Mouse (Mus musculus): ENCODE results near the gene Crispld2. TPM values are rescaled to one million over a fixed set of nuclear protein-coding genes. Genes with fewer than 3 reads are reported as not detected.

Crispld2 gene
- 1 to 10 TPM; 1.8 to 2.3 TPM for total RNA-seq (2021)
- long read RNA-seq, experiment 1, full-length matches to known transcripts, result 2 of 3 reads
- long read RNA-seq, experiment 1, partial matches to known transcripts, result 0 of 3 reads
- long read RNA-seq, experiment 1, other reads (novel, unspliced or antisense), result 1 of 3 reads
- long read RNA-seq, experiment 2, result 0 reads

DNA sequence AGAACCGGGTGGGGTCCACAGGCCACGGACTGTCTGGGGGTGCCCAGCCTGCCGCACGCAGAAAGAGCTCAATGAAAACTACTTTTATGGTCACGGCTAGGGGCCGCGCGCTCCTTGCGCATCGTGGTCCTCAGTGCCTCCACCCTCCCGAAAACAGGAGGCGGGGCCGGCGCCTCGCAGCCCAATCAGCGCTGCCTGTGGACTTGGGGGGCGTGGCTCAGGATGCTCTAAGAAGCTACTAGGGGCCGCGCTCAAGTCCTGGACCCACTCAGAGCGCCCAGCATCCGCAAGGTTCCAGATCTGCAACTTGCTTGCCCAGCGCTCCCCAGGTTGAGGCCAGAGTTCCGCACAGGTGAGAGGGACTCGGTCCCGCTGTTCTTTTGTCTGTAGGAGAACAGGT lies at the start of gene Crispld2:
TSS of gene Crispld2 (plus strand) at position 190 of the 400 bp plus-strand sequence.
- intact Hi-C loops (cut with DNase I), result loop anchor here (5.0 kb wide), 1 partner anchor 80 kb away; no protein-coding TSS in a partner anchor
- peak; percentile 49 to 68 for DNase-seq (ENCODE audit: low spot score in 2 of 2)

DNA sequence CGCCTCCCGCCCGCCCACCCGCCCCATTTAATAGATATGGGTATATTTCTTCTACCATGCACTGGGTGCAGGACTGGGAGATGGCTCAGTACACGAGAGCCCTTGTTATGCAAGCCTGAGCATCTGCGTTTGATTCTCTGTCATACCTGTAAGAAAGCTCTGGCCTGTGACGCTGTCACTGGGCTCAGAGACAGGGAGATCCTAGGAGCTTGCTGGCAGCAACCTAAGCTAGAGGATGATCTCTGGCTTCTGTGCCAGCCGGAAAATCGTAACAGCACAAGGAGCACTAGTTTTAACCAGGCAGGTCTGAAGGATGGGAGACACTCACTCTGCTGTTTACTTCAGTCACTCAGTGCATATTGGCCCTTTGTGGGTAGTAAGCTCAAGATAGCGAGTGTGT lies 48.6 kb upstream of the Crispld2 start:
- no peak for DNase-seq (ENCODE audit: low spot score in 2 of 2)
- intact Hi-C loops (cut with DNase I), result loop anchor here (1.0 kb wide), 1 partner anchor 131 kb away; no protein-coding TSS in a partner anchor

DNA sequence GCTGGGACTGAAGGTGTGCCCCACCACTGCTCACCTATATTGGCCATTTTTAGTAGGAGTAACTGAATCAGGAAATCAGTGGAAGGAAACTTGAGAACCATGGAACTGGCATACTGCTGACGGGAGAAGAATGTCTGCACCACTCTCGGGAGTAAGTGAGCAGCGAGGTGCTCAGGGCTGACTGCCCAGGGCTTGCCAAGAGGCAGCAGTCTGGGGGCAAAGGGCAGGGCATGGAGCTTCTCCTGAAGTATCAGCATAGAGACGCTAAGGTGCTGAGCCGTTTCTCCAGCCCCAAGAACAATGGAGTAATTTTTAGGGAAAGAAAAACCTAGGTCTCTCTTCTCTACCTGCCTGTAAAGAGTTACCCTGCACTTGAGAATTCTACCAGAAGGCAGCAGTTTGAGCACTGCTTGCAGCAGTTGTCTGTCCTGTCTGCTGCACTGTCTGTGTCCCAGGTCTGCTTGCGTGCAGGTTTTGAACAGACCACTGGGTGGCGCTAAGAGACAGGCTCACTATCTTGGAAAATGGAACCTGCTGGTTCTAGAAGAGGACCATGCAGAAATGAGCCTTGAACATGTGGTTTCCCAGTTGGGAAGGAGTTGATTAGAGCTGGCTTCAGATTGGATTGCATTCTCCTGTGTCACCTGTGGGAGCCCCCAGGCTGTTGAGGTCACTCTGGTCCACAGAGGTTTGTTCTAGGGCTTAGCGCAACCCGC lies 48.0 kb upstream of the Crispld2 start:
- peak; percentile 83 to 84 for DNase-seq (ENCODE audit: low spot score in 2 of 2)
- intact Hi-C loops (cut with DNase I), result loop anchor here (1.0 kb wide), 1 partner anchor 130 kb away; no protein-coding TSS in a partner anchor

DNA sequence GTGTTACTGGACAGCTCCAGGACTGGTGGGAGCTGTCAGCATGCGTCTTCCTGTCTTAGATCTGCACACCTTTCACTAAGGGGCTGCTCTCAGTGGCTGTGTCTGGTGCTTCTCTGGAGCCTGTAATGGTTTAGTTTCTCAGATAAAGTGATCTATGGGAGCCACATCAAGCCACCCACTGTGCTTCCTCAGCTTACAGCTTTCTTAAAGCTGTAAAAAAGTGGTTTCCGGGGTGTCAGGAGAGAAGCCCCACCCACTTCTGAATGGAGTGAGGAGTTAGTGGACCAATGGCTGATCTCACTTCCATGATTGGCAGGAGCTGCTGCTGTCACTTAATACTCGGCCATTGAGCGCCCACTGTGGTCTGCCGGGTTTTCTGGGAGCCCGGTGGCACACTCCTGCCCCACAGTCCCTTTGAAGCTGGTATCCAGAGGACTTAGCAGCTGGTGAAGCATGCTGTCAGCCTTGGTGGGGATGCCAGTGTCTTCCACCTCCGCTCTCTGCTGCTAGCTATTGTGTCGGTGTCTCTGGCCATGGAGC lies 45.8 kb upstream of the Crispld2 start:
- DNase-seq (ENCODE audit: low spot score in 2 of 2), result peak in 1 of 2 experiments; percentile 38
- intact Hi-C loops (cut with DNase I), result no loop called here

DNA sequence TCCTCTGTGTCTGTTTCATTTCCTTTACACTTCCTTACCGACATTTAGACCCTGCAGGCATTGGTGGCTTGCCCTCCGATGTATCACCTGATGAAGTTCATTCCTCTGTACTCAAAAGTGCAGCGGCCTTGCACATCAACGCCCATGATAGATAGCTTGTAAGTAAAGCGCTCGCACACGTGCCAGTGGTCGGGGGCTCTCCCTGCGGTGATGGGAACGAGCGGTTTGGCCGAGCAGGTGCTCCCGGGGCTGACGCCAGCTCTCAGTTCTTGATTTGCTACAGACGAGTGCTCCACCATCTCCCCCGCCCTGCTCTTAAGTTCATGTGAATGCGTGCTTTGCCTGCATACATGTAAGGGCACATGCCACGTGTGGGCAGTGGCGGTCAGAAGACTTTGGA lies 44.6 kb upstream of the Crispld2 start:
- DNase-seq (ENCODE audit: low spot score in 2 of 2), result no peak
- intact Hi-C loops (cut with DNase I), result no loop called here

DNA sequence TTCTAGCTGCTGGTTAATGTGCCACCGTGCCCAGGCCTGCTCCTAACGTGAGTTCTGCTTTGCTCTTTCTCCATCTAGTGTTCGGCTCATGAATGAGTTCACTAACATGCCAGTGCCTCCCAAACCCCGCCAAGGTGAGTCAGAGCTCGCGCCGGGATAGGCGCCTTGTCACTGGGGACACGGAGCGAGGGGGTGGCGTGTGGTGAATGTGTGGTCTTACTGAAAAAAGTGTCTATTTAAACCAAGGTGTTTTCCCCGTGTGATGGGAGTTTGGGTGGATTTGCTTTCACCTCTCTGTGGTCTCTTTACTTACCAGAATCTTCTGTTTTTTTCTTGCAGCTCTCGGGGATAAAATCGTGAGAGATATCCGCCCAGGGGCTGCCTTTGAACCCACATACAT lies 43.9 kb upstream of the Crispld2 start:
- intact Hi-C loops (cut with DNase I), result no loop called here

DNA sequence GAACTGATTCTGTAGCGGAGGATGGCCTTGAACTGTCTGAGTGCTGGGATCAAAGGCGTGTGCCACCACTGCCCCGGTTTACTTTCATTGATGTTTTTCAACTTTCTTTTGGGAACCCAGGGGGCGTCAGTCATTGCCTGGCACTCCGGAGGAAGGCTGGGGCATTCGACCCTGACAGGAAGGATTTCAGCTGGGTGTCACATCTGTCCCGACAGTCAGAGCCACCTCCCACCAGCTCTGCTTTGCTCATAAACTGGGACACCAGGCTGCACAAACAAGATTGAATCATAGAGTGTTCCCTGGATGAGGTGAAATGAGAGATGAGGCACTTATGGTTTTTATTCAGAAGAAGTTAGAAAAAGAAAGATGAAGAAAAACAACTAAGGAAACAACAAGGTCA lies 40.0 kb upstream of the Crispld2 start:
- intact Hi-C loops (cut with DNase I), result no loop called here
- no peak for DNase-seq (ENCODE audit: low spot score in 2 of 2)

More for the DNA sequence above, 43.9 kb upstream of the Crispld2 start:
- peak; percentile 30 to 41 for DNase-seq (ENCODE audit: low spot score in 2 of 2)

DNA sequence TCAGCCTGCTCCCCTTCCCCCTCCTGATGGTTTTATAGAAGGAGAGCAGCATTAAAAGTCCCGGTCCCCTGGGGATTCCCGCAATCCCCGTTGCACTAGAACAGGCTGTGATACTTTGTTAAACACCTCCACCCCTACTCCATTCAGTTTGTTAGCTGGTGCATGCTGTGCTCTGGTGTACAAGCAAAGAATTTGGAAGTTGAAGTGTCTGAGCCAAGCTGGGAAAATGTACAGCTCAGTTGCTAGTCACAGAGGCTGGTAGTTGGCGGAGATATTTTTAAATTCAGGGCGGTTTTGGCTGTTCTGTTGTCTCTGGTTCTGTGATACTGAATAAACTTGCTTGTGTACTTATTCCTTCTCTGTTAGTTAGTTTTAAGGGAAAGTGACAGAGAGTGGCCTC lies 39.5 kb upstream of the Crispld2 start:
- intact Hi-C loops (cut with DNase I), result no loop called here
- DNase-seq (ENCODE audit: low spot score in 2 of 2), result peak; percentile 61 to 75

DNA sequence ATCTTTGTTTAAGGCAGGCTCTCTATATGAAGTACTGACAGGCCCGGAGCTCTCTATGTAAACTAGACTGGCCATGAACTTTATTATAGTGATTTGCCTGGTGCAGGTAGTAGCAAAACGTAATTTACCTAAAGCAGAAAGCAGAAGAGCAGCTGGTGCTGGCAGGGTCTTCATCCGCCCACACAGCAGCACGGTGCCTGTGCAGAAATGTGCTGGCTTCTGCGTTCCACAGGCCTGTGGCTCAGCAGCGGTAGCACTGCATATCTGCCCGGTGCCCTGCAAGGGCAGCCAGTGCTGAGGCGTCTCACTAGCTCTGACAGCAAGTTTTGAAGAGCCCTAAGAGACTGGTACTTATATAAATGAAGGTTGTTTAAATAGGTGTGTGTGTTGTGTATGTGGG lies 36.9 kb upstream of the Crispld2 start:
- DNase-seq (ENCODE audit: low spot score in 2 of 2), result no peak
- intact Hi-C loops (cut with DNase I), result no loop called here

DNA sequence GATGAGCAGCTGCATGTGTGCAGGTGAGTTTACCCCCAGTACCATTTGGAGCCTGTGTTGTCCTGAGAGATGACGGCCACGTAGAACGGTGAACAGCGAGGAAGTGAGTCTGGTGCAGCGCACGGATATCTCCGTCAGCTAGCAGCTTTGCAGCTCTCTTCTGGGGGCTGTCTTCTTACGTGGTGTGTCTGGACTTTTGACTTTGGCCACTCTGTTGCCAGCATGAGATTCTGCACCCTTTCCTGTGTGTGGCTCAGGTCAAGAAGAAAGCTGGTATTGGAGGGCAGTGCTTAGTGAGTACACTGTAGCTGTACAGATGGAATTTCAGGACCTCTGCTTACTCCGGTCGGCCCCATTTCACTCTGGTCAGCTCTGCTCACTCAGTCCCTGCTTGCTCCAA lies 34.2 kb upstream of the Crispld2 start:
- intact Hi-C loops (cut with DNase I), result no loop called here
- no peak for DNase-seq (ENCODE audit: low spot score in 2 of 2)

DNA sequence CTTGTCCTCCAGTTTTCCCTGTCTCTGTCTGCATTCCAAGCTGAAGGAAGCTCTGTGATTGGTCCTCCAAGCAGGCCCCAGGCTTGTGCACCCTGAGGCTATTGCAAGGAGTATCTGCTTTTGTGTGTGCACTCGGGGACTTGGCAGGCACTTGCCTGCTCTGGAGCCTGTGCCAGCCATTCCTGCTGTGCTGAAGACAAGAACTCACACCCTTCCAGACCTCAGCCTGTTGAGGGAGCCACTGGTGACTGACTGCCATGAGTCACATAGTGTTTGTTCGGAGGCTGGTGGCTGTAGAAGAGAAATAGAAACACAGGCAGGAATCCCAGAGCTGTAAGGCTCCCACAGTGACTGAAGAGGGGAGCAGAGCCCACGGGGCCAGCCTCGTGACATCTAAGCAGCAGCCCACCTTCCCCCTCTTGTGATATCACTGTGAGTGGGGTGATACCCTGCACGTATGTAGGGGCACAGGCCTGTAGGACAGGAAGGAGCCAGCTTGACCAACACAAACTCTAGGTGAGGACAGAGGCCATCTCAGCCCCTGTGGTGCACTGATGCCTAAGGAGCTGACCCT lies 31.6 kb upstream of the Crispld2 start:
- peak; percentile 58 to 83 for DNase-seq (ENCODE audit: low spot score in 2 of 2)
- intact Hi-C loops (cut with DNase I), result no loop called here

DNA sequence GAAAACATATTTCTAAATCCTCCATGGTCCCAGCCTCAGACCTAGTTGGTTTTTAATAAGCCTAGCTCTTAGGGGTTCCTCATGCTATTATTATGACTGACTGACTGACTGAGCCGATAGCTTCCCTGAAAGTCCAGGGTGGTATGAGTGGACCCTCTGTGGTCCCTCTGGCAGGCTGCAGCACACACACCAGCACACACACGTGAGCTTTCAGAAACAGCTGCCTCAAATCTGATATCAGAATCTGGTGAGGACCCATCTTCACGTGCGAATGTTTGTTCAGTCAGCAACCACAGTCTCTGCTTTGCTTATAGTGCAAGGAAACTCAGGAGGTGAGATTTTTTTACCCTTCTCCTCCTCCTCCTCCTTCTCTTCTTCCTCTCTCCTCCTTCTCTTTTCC lies 27.4 kb upstream of the Crispld2 start:
- no peak for DNase-seq (ENCODE audit: low spot score in 2 of 2)
- intact Hi-C loops (cut with DNase I), result no loop called here

DNA sequence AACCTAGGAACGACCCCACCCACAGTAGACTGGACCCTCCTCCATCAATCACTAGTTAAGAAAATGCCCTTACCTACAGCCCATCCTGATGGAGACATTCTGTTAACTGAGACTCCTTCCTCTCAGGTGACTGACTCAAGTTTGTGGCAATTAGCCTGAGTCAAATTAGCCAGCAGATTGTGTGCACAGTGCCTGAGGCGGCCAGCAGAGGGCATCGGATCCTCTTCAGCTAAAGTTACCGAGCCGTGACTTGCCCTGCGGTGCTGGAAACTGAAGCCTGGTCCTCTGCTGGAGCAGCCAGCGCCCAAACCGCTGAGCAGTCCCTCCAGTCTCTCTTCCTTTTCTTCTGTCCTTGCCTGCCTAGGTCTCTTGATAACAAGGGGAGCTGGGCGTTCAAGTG lies 24.8 kb upstream of the Crispld2 start:
- no peak for DNase-seq (ENCODE audit: low spot score in 2 of 2)
- intact Hi-C loops (cut with DNase I), result no loop called here

DNA sequence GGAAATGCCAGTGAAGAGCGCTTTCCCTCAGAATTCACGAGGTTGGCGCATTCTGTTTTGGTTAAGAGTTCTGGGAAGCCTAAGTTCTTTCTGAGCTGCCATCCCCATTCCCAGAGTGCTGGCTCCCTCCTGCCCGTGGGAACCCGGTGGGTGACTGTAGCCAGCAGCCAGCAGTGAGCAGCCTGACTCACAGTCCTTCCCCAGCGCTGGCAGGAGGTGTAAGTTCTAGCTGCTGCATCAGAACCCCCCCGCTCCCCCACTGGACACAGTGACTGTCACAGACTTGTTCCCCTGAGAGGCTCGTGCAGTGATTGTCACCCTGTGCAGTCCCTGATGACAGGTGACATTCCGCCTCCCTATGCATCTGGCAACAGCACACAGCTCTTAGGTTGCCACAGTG lies 22.1 kb upstream of the Crispld2 start:
- DNase-seq (ENCODE audit: low spot score in 2 of 2), result peak; percentile 35 to 62
- intact Hi-C loops (cut with DNase I), result no loop called here

DNA sequence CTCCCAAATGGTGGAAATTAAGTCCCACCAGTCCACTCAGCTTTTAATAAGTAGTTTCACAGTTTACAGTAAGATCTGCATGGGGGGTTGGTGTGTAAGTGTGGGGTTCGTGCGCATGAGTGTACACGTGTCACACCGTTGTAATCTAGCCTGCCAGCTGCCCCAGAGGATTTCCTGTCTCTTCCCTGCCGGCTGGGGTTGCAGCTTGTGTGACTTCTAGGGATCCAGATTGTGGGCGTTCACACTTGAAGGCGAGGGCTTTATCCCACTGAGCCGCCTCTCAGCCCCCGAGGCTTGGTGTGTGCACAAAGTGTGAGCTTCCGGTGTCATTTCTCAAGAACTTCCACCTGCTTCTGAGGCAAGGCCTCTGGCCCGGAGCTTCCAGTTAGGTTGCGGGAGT lies 19.7 kb upstream of the Crispld2 start:
- DNase-seq (ENCODE audit: low spot score in 2 of 2), result no peak
- intact Hi-C loops (cut with DNase I), result no loop called here

DNA sequence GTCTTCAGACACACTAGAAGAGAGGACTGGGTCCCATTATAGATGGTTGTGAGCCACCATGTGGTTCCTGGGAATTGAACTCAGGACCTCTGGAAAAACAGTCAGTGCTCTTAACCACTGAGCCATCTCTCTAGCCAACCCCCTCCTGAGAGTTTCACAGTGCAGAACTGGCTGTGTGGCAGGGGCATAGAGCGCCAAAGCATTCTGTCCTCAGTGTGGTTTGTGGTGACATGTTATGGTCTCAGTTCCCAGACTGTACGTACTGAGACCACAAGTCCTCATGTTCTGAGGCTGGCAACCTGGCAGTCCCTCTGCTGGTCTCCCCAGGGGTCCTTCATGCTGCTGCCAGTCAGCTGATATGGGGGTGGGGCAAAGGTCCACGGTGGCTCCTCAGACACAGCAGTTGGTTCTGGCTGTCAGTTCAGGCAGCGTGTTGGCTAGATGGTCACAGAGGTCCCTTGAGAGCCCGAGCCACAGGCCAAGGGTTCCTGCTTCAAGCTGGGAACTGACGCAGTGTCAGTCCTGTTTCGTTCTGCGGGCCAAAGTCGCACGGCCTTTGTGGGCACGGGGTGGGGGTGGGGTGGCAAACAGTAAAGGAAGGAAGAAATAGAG lies 13.4 kb upstream of the Crispld2 start:
- intact Hi-C loops (cut with DNase I), result no loop called here
- DNase-seq (ENCODE audit: low spot score in 2 of 2), result no peak

DNA sequence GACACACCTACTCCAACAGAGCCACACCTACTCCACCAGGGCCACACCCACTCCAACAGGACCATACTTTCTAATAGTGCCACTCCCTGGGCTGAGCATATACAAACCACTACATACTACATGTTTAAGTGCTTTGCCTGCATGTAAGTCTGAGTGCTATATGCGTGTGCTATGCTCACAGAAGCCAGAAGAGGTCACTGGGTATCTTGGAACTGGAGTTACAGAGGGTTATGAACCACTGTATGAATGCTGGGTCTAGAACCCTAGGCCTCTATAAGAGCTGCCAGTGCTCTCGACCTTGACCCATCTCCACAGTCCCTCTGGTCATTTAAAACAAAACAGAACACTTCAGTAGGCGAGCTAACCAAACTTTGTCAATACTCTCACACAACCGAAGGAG lies 11.0 kb upstream of the Crispld2 start:
- DNase-seq (ENCODE audit: low spot score in 2 of 2), result no peak
- intact Hi-C loops (cut with DNase I), result no loop called here

DNA sequence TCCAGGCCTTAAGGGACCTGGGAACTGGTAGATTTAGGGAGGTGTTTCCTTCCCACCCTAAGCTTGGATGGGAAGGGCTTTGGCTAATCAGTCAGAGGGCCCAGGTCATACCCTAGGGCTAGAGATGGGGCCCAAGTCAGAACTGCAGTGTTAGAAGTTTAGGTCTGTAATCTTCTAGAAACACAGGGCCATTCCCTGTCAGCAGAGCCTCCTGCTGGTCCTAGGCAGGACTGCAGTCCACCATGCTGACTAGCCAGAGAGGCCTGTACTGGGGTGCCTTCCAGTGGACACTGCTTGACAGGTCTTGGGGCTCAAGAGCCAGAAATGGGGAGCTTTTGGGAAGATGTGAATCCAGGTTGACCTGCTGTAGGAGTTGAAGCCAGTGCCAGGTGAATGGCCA lies 8.2 kb upstream of the Crispld2 start:
- intact Hi-C loops (cut with DNase I), result no loop called here
- no peak for DNase-seq (ENCODE audit: low spot score in 2 of 2)

DNA sequence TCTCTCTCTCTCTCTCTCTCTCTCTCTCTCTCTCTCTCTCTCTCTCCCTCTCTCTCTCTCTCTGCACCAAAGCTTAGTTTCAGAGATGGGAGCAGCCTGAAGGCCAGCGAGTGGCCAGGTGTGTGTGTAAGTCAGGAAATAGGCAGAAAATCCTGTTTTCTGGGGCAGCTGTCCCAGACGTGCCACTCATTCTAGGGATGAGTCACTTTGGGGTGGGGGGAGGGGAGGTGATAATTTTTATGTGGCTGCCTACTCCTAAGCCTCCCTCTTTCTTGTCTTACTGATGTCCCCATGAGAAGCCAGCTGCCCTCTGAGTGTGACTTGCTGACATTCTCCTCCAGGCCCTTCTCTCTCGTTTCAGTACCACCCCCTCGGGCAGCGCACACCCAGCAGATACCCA lies 6.1 kb upstream of the Crispld2 start:
- DNase-seq (ENCODE audit: low spot score in 2 of 2), result no peak
- intact Hi-C loops (cut with DNase I), result no loop called here

DNA sequence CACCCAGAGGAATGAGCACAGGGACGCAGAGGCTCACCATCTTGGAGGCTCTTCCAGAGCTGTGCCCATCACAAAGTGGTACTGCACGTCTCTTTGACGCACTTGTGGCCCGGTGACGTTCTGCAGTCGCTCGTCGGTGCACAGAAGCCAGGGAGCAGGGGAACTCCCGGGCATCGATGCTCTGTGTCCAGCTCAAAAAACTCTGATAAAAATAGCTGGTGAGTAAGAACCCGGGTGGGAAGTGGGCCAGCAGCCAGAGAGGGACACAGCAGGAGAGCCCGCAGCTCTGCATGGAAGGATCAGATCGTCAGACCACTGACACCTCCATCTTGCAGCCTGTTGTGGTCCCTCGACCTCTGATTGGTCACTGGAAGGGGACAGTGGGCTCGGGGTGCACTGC lies 4.2 kb upstream of the Crispld2 start:
- intact Hi-C loops (cut with DNase I), result no loop called here
- no peak for DNase-seq (ENCODE audit: low spot score in 2 of 2)

Measured in left cerebral cortex, postnatal 14 days (tissue).